Mouse (Mus musculus) cerebellum, adult 11 months (tissue): ENCODE measurements at regions not wholly inside any gene's neighbourhood (a gene's known extent, or its start where the extent isn't known, plus 50 kb on each side); places are given as distances from the start of the nearest gene placed in this dataset.
A peak's percentile ranks its signal among the peaks of the same experiment; 100 is the strongest.
"Not testable (repeated sequence)": the region's sequence is repeated elsewhere in the genome, so short reads cannot be mapped to it uniquely, and the experiment has no call there.

Experiments used
- DNase-seq: peaks from one replicate; pipeline ENCODE4 v3.0.0; 2022

- DNase-seq, result no peak
Measured at GRCm38 (mm10) chr10:99320797-99321196, 57.8 kb downstream of the Dusp6 start.

GRCm38 (mm10) chr10:99323358-99323757, 60.3 kb downstream of the Dusp6 start:
- no peak for DNase-seq

DNA sequence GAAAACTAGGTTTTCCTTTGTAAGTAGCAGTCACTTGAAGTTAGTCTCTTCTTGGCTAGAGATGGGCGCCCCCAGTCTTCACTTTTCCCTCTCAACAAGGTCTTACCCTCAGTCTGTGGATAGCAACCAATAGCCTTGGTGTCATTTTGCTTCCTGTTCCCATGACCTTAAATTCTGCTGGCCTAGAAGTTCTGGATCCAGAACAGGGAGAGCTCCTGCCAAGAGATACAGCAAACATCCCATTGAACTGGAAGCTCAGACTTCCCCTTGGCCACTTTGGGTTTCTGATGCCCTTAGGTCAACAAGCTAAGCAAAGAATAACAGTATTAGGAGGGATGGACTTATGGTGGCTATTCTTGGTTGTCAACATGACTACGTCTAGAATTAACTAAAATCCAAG, 64.5 kb downstream of the Dusp6 start:
- DNase-seq, result no peak

GRCm38 (mm10) chr10:99328568-99328967, 65.5 kb downstream of the Dusp6 start:
- DNase-seq, result no peak

DNA sequence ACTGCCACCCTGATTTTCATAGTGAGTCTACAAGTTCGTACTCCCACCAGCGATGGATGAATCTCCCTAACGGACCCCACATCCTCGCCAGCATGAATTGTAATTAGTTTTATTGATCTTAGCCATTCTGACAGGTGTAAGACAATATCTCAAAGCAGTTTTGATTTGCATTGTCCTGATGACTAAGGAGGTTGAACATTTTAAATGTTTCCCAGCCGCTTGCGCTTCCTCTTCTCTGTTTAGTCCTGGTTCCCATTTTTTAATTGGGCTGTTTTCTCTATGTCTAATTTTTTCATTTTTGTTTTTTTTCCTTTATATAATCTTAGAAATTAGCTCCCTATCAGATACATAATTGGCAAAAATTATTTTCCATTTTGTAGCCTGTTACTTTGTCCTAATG, 66.4 kb downstream of the Dusp6 start:
- DNase-seq, result no peak

- no peak for DNase-seq
Measured at GRCm38 (mm10) chr10:99330519-99330918, 67.5 kb downstream of the Dusp6 start.

- DNase-seq, result no peak
Measured at GRCm38 (mm10) chr10:99331876-99332275, 68.8 kb downstream of the Dusp6 start.

- DNase-seq, result no peak
Measured at GRCm38 (mm10) chr10:99333831-99334230, 70.8 kb downstream of the Dusp6 start.

DNA sequence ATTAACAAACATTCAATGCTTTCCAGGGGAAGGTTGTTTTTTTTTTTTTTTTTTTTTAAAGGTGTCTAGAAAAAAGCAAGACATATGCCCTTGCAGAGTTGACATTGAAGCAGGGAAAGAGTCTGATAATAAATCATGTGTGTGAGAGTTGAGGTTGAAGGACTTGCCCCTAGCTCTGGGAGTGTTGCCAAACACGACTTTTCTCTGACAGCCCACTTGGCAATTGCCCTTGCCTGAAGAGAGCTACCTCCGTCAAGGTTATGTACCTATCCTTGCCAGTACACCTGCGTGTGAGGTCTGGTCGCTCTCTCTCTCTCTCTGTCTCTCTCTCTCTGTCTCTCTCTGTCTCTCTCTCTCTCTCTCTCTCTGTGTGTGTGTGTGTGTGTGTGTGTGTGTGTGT, 73.1 kb downstream of the Dusp6 start:
- DNase-seq, result no peak

DNA sequence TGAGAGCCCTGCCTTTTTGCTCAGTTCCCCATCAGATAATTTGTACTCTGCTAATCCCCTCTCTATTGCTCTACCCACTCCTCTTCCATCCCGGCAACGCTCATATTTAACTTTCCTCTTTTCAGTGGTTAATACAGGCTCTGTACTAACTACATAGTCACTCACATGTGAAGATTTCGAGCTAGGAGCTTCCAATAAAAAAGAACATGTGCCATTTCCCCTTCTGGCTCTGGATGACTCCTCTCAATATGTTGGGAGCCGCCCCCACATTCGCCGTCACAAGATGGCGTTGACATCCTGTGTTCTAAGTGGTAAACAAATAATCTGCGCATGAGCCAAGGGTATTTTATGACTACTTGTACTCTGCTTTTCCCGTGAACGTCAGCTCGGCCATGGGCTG, 75.8 kb downstream of the Dusp6 start:
- not testable (repeated sequence) for DNase-seq

GRCm38 (mm10) chr10:99339291-99339912, 76.4 kb downstream of the Dusp6 start:
- peak; percentile 57 for DNase-seq

GRCm38 (mm10) chr10:99340057-99340456, 77.0 kb downstream of the Dusp6 start:
- DNase-seq, result peak; percentile 5

GRCm38 (mm10) chr10:99349125-99349716, 86.2 kb downstream of the Dusp6 start:
- DNase-seq, result peak; percentile 41

GRCm38 (mm10) chr10:99353541-99354292, 90.7 kb downstream of the Dusp6 start:
- DNase-seq, result no peak

- no peak for DNase-seq
Measured at GRCm38 (mm10) chr10:99354352-99354751, 91.3 kb downstream of the Dusp6 start.

DNA sequence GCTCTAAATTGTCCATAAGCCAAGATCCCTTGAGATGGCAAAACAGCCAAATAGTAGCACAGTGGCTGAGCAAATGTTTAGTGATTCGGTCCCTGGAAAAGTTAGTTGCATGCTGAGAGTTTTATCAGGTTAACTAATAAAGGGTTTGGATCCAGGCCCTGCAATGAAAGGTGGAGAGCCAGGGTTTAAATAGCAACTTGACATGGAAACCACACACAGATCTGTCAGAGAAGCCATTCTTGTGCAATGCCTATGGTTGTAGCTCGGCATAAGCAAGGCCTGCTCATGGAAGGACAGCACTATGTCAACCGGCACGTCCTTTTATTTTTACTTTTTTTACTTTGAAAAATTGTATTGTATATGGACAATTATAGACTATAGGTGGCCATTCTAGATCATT, 92.3 kb downstream of the Dusp6 start:
- DNase-seq, result no peak

DNA sequence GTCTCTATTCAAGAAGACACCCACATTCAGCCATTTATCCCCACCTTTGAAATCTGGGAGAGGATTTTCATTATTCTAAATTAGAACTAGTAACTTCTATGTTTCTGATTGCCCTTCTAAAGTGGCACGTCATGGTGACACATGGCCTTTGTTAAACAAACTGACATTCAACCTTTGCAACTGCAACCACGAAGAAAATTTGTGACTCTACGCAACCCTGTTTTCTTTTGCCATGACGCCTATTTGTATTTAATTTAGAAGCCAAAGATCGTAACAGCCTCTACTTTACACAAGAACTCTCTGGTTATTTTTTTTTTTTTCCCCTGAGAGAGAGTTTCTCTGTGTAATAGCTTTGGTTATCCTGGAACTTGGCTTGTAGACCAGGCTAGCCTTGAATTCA, 93.2 kb downstream of the Dusp6 start:
- no peak for DNase-seq

DNA sequence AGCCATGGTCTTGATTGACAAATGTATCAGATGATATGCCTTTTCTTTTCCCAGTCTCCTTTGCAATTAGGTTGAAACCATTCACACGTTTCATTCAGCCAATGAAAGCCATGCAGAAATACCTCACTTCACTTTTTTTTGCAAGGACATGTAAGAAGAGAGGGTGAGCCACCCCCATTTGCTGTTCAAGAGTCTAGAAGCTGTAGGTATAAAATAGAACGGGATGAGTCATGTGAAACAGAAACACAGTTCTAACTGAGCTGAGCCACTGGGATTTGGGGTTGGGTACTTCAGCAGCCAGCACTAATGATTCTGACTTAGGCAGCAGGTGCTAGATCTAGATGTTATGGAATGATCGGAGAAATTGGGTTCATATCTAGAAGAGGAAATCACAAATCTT, 93.9 kb downstream of the Dusp6 start:
- DNase-seq, result no peak

GRCm38 (mm10) chr10:99357347-99357746, 94.3 kb downstream of the Dusp6 start:
- no peak for DNase-seq

- DNase-seq, result no peak
Measured at GRCm38 (mm10) chr10:99358256-99358655, 95.2 kb downstream of the Dusp6 start.

GRCm38 (mm10) chr10:99359439-99359866, 96.4 kb downstream of the Dusp6 start:
- DNase-seq, result no peak

GRCm38 (mm10) chr10:99360601-99361000, 97.6 kb downstream of the Dusp6 start:
- not testable (repeated sequence) for DNase-seq

- no peak for DNase-seq
Measured at GRCm38 (mm10) chr10:99366162-99366561, 103.1 kb downstream of the Dusp6 start.

DNA sequence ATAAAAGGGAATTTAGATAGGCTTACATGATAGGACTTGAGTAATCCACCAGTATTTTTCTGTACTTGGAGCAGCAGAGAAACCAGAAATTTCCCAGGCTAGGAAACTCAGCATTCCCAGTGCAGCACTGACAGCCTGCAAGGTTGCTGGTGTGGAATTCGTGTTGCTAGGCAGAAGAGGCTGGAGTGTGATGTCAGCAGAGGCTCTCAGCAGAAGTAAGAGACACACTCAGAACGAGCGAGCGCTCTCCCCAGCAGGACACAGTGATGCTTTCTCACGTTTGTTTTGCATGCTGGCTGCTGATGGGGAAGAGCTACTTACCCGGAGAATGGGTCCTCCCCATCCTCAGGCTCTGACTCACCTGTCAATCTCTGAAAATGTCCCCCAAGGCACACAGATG, 104.7 kb downstream of the Dusp6 start:
- no peak for DNase-seq
